Mouse (Mus musculus): ENCODE measurements around the gene Ift172.

DNA sequence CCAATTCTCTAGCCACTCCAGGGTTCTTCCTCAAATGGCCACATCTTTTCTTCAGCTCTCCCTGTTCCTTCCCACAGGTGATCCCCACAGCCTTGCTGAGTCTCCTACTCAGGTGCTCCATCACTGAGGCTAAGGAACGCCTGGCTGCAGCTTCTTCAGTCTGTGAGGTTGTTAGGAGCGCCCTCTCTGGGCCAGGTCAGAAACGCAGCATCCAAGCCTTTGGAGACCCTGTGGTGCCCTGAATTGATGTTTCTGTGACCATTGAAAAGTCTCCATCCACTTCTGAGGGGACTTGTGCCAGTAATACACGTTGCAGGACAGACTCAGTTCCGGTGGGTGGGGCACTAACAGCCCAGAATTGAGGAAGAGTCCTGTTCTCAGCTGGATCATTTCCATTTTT is 35.9 kb upstream of the Ift172 start:
- TF ChIP-seq CTCF (IDR thresholded peaks at IDR 0.05; ENCODE audit: extremely low read depth, insufficient read length, insufficient replicate concordance, low read depth, low read length) (no peak), POLR2A (IDR thresholded peaks at IDR 0.05; ENCODE audit: low read depth, low read length) (no peak)
